Mouse (Mus musculus) liver, adult (tissue): ENCODE data around the gene Lrpprc.

Source experiments
- GATA4 ChIP-seq: IDR thresholded peaks from 2 replicates; pipeline ENCODE4 v1.6.1; 2014; ENCODE audit warnings: mild to moderate bottlenecking, low read length; ENCODE audit not compliant: insufficient replicate concordance

Lrpprc gene

GRCm38 (mm10) chr17:84738073-84738797 is 52.4 kb downstream of the Lrpprc start:
- TF ChIP-seq GATA4: peak; percentile 98

GRCm38 (mm10) chr17:84736719-84737118 is 53.9 kb downstream of the Lrpprc start:
- TF ChIP-seq GATA4: no peak

DNA sequence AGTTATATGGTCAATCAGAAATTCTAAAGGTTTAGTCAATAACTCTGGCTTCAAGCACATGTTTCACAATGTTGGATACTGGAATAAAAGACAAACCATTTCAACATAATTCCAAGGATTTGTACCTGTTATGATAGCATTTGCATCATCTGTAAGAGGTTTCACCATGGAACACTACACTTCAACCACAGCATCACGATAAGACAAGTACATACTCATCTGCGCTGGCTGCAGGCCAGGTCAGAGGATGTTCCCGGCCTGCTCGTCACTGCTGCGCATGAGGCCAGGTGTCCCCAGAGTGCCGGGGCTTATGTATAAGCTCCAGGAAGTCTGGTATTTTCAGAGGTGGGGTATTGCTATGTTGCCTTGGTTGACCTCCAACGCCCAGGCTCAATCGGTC is 58.0 kb downstream of the Lrpprc start:
- peak; percentile 83 for TF ChIP-seq GATA4

- no peak for TF ChIP-seq GATA4
Measured at GRCm38 (mm10) chr17:84731361-84731760, 59.2 kb downstream of the Lrpprc start.

DNA sequence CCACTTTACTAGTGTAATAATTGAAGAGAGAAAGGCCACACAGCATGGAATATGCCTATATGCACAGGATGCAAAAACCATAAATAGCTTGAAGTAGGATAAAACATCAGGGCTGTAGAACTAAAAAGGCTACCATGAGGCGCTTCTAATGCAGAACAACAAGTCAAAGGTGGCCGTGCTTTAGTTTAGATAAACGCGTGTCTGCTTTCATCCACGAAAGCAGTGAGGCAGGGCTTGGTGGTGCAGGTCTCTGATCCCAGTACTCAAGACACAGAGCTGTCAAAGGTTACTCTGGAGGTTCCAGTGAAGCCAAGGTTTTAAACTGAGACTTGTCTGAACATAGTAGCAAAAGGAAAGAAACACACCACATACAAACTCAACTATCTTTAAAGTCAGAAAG is 61.4 kb downstream of the Lrpprc start:
- no peak for TF ChIP-seq GATA4

DNA sequence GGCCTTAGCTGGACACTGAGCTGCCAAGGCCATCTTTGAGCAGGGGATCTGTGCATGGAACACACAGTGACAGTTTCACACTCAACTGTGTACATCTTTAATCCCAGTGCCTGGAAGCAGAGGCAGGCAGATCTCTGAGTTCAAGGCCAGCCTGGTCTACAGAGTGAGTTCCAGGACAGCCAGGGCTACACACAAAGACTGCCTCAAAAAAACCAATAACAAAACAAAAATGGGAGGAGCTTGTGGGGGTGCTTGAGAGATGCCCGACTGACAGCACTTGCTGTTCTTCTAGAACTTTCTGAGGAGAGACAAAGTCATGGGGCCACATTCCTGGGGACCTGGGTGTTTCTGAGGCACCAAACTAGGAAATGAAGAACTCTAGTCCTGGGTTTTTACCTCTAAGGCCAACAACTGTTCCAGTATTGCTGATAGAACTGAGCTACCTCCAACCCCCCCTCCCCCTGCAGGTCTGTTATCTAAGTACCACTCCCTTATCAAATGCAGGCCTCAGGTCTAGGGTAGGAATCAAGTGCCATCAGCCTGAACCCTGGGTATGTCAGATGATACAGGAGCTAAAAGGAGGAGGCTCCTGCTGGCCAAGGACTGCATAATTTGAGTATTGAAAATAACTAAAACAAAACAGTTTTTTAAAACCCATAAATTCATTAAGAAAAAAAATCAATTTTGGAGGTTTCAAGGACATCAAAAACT is 62.2 kb downstream of the Lrpprc start:
- TF ChIP-seq GATA4: no peak

DNA sequence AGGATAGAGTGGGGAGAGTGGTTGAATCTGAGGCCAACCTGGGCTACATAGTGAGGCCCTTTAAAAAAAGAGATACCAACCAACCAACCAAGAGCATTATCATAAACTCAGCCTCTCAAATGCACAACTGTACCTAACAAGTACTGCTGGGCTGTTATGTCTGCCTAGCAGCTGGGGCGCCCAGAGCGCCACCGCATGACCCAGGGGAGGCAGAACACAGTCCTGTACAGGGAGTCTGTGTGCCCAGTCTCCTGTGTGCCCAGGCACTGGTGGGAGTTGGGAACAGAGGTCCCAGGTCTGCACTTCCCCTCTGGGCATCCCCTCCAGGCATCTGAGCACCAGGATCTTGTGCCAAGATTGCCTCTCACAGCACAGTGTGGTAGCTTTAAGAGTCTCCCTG is 65.4 kb downstream of the Lrpprc start:
- no peak for TF ChIP-seq GATA4

DNA sequence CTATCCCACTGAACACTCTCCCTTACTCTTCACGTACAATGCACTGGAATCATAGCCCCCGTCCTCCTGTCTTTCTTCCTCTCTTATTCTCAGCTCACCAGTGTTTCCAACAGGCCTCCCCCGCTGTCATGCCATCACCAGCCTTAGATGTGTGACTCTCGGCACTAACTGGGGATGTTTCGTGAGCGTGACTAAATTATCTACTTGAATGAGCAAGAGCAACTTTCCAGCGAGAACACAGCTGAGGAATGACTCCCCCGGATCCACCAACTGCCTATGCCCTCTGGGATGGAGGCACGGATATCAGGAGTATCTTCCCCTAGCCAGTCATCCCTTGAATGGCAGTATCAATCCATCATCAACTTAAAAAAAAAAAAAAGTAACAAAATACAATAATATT is 66.6 kb downstream of the Lrpprc start:
- no peak for TF ChIP-seq GATA4

DNA sequence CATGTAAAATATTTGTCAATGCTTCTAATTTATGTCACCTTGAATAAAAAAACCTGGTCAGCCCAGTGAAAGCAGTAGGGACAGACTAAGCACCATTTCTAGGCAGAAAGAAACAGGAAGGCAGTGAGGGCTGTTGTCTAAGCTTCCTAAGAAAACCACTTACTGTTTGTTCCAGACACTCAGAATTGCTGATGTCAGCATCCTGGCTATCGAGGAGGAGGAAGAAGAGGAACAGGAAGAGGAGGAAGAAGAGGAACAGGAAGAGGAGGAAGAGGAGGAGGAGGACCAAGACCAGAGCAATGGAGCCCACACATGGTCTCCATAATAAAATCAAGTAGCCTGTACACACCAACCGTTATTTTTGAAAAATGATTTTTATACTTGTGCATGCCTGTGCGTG is 71.5 kb downstream of the Lrpprc start:
- no peak for TF ChIP-seq GATA4

DNA sequence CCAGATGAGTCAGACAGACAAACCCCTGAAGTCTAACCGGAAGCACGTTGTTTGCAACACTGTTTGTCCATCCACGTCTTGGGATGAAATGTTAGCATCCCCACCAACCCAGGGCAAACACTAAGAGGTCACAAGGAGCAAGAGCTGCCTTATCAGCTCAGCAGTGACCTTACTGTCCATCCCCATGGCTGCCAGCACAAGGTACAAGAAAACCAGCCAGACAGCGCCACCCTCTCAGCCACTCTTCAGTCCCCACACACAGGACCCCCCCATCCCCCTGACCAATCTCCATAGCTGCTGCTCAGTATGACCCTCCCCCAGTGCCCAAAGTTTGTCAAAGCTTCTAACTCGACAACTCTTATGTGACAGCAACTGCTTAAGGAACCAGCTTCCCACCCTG is 73.2 kb downstream of the Lrpprc start:
- no peak for TF ChIP-seq GATA4

DNA sequence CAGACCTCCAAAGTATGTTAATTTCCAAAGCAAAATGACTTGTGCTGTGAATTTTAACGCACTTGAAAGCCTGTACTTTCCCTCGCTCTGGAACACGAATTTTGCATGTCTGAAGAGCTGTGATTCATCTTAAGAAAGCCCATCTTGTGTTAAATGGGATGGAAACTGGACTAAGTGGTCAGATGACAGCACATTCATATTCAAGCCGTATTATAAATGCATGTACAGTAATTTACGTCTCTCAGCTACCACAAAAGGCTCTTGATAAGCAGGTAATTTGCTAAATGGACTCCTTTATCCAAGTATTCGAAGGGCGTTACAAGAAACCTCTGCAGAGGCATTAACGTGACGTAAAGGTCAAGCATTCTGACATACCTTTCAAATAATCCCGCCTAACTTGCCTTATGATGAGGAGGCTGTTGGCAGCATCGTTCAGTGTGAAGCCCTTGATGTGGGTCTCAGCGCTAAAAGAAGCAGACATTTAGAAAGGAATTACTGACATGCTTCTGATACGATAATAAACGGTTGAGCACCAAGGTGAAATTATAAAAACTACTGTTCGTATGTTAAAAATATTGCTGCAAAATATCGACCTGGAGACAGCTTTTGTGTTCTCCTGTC is 74.2 kb downstream of the Lrpprc start:
- TF ChIP-seq GATA4: no peak

GRCm38 (mm10) chr17:84714930-84715329 is 75.7 kb downstream of the Lrpprc start:
- no peak for TF ChIP-seq GATA4

GRCm38 (mm10) chr17:84713563-84714164 is 76.9 kb downstream of the Lrpprc start:
- no peak for TF ChIP-seq GATA4

- no peak for TF ChIP-seq GATA4
Measured at GRCm38 (mm10) chr17:84709403-84709851, 81.2 kb downstream of the Lrpprc start.

- no peak for TF ChIP-seq GATA4
Measured at GRCm38 (mm10) chr17:84708818-84709217, 81.8 kb downstream of the Lrpprc start.

DNA sequence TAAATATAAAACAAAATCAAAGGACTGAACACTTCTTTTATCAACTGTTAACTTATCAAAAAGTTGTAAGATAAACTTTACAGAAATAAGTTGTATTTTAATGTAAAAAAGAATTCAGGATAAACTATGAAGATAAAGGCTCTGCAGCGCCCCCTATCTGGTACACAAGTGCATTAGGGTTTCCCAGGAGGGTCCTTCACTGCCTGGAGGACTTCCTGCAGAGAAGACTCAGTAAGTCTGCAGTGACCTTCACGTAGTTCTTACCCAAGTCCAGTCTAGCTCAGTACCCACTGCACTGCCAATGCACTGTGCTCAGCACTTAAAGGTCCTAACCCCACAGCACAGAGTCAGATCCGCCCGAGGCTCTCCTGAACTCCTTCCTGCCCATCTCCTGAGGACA is 83.2 kb downstream of the Lrpprc start:
- no peak for TF ChIP-seq GATA4
